Mouse (Mus musculus) heart, adult 18-20 months (tissue): ENCODE results near the gene Pgd. TPM values are rescaled to one million over a fixed set of nuclear protein-coding genes. Genes with fewer than 3 reads are reported as not detected.
"Not testable (repeated sequence)": the region's sequence is repeated elsewhere in the genome, so short reads cannot be mapped to it uniquely, and the experiment has no call there.

Source experiments
- DNase-seq, 2 experiments: peaks; one replicate each; pipeline ENCODE4 v3.0.0; 2021 to 2022; ENCODE audit warnings: mixed read lengths in 1 of 2
- long read RNA-seq, 2 experiments: library from polyadenylated mRNA; stranded (forward); transcript quantifications; one replicate each; pipeline ENCODE4 v2.0.0; 2021
- total RNA-seq, 2 experiments: library from RNA; stranded (reverse); gene quantifications; 2 replicates each; pipeline ENCODE4 v1.2.3; 2021

Gene Pgd
- total RNA-seq: 10 to 100 TPM; 39.8 to 52.0 TPM
- long read RNA-seq, experiment 1, partial matches to known transcripts: 9 of 14 reads
- long read RNA-seq, experiment 1, other reads (novel, unspliced or antisense): 4 of 14 reads
- long read RNA-seq, experiment 2, partial matches to known transcripts: 2 of 5 reads
- long read RNA-seq, experiment 2, other reads (novel, unspliced or antisense): 2 of 5 reads

- peak; percentile 98 for DNase-seq
Measured at GRCm38 (mm10) chr4:149166215-149166946, at the start of gene Pgd. Gene Pgd (minus strand): TSS chr4:149166771.

DNA sequence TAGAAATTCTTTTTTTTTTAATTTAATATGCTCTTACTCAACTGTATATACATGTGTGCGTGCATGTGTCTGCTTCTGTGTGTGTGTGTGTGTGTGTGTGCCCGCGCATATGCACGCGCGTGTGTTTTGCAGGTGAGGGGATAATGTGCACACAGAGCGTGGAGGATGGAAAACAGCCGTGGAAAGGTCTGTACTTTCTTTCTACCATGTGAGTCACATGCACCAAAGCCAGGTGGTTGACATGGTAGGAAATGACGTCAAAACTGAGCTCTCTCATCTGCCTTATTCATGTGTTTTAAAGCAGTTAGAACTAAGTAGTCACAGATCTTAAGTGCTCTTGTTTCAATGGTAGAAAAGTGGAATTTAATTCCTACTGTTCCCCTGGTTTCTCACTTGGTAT lies 49.4 kb upstream of the Pgd start:
- no peak for DNase-seq

DNA sequence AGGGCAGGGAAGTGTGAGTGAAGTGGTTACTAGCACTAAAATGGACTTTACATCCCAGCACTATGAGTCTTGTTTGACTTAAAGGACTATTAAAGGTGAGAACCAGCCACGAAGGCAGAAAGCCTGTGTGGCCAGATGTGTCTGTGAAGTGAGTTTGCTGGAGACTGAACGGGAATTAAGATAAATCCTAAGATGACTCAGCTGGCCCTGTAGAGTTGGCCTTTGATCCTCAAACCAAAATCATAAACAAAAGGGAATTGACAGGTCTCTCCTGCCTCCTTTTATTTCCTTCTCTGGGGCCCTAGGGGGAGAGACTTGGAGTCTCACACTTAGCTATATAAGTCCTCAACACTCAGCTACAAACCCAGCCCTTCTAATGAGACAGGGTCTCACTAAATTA lies 48.8 kb upstream of the Pgd start:
- no peak for DNase-seq

- DNase-seq: not testable (repeated sequence)
Measured at GRCm38 (mm10) chr4:149214468-149214867, 47.9 kb upstream of the Pgd start.

DNA sequence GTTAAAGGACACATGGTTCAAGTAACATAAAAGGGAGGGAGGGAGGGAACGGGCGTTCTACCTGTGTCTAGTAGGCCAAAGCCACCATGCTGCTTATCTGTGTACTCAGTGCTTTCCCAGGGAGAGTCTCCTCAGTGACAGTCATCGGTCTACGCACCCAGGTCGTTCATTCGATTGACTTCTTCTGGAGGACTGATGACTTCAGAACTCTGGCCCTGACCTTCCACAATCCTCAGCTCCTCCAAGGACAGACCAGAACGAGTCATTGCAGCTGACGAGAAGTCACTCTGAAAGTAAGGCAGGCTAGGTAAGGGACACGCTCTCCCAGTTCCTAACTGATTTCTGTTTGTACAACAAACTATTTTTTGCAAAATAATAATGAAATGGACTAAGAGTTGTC lies 46.9 kb upstream of the Pgd start:
- DNase-seq: no peak

- DNase-seq: peak in 1 of 2 experiments; percentile 32
Measured at GRCm38 (mm10) chr4:149211441-149211840, 44.9 kb upstream of the Pgd start.

DNA sequence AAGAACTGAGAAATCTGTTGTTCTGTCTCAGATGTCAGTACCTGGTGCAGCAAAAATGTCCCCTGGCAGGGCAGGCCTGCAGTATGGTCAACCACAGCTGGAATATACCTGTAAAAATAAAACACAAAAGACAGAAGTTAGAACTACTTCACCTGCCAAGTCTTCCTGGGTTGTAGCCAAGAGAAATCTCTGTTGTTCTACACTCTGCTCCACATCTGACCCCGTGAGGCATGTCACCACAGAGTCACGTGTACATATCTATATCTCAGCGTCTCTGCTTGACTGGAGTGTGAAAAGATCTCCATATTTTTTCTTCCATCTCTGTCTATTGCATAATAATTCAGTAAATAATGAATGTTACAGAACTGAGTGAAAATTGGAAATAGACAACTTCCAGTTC lies 35.9 kb upstream of the Pgd start:
- DNase-seq: no peak

DNA sequence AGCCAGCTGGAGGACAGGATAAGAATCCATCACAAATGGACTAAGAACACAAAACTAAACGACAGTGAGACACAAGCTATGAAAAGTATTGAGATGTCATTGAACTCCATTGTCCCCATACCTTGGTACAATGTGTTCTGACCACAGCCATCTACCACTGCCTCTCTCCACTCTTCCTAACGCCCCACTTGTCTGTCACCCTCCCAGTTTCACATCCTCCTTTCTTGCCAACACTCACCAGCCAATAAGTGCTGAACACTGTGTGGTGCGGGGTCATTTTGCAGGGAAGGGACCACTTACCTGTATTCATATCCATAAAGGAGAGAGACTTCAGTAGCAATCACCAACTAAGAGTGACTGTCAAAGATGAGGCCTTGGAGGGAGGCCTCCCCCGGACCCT lies 34.5 kb upstream of the Pgd start:
- DNase-seq: no peak

GRCm38 (mm10) chr4:149197180-149197579 lies 30.6 kb upstream of the Pgd start:
- DNase-seq: no peak

DNA sequence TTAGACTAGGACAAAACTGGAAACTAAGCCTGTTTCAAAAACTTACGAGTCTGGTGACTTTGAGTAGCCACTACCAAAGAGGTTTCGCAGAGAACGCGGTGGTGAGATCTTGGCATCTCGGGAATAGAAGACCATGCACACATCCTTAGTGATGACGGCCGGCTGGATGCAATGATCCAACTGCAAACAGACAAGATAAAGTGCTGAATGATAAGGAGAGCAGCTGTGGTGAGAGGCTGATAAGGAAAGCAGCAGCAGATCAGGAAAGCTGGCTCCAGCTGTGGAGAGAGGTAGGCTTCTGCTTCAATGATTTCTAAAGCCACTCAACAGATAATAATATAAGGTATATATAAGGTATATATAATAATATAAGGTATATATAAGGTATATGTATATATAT lies 24.5 kb upstream of the Pgd start:
- DNase-seq: no peak

DNA sequence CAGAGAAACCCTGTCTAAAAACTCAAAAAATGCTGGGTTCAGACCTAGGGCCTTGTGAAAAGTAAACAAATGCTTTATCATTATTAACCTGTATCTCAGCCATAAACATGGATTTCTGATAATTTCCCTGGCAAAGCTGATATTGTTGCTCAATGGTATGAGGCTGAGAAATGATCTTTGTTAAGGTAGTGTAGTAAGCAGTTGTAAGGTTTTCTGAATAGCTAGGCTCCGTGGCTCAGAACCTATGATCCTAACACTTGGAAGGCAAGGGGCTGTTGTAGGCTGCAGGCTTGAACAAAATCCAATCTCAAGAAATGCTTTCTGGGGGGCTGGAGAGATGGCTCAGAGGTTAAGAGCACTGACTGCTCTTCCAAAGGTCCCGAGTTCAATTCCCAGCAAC lies 22.0 kb upstream of the Pgd start:
- DNase-seq: no peak

- DNase-seq: peak in 1 of 2 experiments; percentile 39
Measured at GRCm38 (mm10) chr4:149182755-149183154, 16.2 kb upstream of the Pgd start.

- peak; percentile 30 to 69 for DNase-seq
Measured at GRCm38 (mm10) chr4:149182192-149182591, 15.6 kb upstream of the Pgd start.

GRCm38 (mm10) chr4:149179573-149179972 lies 13.0 kb upstream of the Pgd start:
- peak in 1 of 2 experiments; percentile 28 for DNase-seq

DNA sequence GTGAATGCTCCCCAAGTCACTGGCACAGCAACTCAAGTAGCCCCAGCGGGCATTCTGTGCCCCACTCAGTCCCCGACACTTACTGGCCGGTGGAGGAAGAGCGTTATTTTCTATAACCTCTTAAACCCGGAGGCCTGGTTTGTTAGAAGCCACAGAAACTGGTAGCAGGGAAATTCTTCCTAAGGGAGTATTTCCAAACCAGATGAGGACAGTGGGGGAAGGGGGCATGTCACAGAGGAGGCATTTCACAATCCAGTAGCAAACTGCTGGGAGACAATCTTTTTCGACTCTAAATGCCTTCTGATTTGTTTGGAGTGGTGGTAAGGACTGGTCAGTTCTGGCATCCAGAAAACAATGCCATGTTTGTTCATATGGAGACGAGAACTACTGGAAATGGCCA lies 12.6 kb upstream of the Pgd start:
- no peak for DNase-seq

- DNase-seq: no peak
Measured at GRCm38 (mm10) chr4:149178328-149178727, 11.8 kb upstream of the Pgd start.

- DNase-seq: no peak
Measured at GRCm38 (mm10) chr4:149177046-149177445, 10.5 kb upstream of the Pgd start.

GRCm38 (mm10) chr4:149176645-149177044 lies 10.1 kb upstream of the Pgd start:
- no peak for DNase-seq

DNA sequence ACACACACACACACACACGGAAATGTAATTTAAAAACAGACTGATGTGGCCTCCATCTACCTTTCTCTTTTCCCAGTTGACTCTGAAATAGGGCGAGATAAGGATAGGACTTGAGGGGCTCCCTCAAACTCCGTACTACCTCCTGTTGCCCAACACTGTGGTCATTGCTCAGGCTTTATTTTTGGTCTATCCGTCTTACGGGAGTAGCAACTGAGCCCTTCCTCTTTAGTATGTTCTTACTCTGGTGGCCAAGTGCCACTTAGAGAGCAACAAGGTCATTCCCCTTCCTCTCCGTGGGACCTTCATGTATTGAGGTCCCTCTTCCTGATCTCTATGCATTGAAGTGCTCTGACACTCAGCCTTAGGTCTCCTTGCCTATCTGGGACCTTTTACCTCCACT lies 7.1 kb upstream of the Pgd start:
- peak in 1 of 2 experiments; percentile 20 for DNase-seq

GRCm38 (mm10) chr4:149172666-149173065 lies 6.1 kb upstream of the Pgd start:
- peak; percentile 80 to 85 for DNase-seq

DNA sequence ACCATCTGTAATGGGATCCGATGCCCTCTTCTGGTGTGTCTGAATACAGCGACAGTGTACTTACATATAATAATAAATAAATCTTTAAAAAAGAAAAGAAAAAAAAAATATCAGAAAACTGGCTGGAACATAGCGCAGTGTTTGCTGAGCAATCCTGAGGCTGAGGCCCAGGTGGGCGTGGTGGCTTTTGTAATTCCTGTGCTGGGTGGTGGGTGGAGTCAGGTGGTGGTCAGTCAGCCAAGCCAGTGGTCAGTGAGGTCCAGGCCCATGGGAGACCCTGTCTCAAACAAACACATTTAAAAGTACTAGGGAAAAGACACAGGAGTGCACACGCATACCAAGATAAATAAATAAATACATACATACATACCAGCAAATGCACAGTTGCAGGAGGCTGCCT lies 5.5 kb upstream of the Pgd start:
- DNase-seq: peak; percentile 66 to 69

- DNase-seq: peak; percentile 56 to 73
Measured at GRCm38 (mm10) chr4:149171581-149171981, 5.0 kb upstream of the Pgd start.

DNA sequence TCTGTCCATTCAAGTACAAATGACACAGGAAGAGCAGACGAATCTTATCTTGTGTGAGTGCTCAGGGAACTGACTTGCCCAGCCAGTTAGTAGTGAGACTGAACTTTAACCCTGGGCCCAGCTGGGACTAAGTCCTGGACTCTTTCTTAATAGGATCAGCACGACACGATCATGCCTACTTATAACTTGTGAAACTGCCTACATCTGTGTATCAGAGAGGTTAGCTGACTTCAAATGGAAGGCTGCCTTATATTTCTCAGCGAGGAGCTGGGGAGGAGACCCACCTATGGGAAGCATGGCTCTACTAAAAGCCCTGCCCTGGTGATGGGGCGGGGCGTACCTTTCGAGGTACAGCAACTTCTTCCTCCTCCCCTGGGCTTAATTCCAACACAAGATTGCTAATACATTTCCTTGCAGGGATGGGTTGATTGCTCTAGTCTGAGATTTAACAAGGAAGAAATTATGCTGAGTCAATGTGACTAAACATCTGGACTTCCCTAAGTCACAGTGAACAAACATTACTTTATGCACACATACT lies 3.9 kb upstream of the Pgd start:
- peak; percentile 47 to 48 for DNase-seq

GRCm38 (mm10) chr4:149169926-149170325 lies 3.4 kb upstream of the Pgd start:
- DNase-seq: not testable (repeated sequence)
